Mouse (Mus musculus) CD4-positive naive resting alpha-beta T cell, adult 57 days (primary cell): ENCODE measurements around the gene Map3k6. TPM values are rescaled to one million over a fixed set of nuclear protein-coding genes. Genes with fewer than 3 reads are reported as not detected.

ENCODE experiments used
- total RNA-seq: library from RNA; stranded (reverse); gene quantifications from one replicate; pipeline ENCODE4 v1.2.4, GENCODE M21; 2023

Map3k6 gene
- total RNA-seq: 0.38 TPM

DNA sequence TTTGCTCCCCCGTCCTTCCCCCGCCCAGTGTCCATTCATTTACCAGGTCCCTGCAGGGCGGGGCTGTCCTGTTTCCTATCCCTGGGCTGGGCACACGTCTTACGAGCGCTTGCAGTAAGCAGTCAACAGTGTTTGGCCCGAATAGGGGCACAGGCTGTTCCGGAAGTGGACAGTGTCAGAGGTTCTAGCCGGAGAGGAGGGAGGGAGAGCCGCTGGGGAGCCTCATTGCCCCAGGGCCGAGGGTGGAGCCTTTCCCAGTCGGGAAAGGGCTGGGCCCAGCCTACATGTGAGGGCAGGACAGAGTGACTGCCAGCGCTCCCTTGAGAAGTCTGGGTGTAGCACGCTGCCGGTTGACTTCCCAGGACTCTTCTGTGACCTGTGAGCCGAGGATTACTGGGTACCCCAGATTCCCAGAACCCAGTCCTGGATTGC, at the start of gene Map3k6:
Gene Map3k6 (plus strand): TSS at position 329 of the 432 bp plus-strand sequence.

DNA sequence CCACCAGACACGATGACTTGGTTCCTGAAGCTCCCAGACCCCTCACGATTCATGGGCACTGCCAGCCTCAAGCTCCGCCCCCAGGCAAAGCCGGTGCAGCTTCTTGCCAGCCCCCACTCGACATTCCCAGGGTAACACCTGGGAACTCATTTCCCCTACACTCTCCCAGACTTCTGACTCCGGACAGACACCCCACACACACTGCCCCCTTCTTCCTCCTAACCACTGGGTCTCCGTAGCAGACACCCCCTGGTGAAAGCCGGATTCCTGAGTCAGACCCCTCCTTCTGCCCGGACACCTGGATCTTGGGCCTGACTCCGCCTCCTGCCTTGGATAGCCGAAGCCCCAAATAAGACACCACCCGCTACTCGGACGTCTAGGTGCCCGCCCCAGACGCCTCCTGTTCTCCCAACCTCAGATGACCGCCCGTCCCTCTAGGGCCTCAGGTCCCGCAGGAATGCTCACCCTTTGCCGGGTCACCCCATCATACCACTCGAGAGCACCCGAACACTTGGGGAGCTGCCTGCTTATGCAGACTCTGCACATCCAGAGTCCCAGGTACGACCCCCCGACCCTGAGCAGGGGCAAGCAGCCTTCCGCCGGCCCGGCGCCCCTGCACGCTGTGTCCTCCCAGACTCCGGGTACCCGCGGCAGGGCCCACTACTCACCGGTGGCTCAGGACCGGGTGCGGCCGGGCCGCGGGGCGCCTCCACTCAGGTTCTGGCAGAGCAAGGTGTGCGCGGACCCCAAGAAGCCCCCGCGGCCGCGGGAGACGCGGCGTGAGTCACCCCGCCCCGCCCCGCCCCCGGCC, 28.7 kb upstream of the Map3k6 start, which contains the start of the genes Cd164l2 and Gpr3:
Gene Cd164l2 (plus strand): TSS at position 381 of the 811 bp plus-strand sequence.
Gene Gpr3 (minus strand): TSS at position 786 of the 811 bp plus-strand sequence.

DNA sequence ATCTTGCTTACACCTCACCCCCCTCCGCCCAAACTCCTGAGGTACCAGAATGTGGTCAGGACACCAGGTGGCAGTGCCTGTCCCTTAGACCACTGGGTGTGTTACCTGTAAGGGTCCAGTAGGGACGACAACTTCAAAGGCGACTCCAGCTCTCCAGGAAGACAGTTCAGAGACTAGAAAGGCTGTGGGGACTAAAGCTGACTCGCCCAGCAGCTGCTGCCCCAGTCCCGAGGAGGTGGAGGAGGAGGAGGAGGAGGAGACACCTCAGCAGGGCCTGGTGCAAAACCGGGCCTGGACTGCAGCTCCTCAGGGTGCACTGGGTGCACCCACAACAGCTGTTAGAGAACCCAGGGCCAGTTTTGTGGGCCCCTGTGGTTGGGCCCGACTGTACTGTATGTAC, 22.3 kb downstream of the Map3k6 start, which contains the start of gene Sytl1:
Gene Sytl1 (minus strand): TSS at position 232 of the 400 bp plus-strand sequence.

DNA sequence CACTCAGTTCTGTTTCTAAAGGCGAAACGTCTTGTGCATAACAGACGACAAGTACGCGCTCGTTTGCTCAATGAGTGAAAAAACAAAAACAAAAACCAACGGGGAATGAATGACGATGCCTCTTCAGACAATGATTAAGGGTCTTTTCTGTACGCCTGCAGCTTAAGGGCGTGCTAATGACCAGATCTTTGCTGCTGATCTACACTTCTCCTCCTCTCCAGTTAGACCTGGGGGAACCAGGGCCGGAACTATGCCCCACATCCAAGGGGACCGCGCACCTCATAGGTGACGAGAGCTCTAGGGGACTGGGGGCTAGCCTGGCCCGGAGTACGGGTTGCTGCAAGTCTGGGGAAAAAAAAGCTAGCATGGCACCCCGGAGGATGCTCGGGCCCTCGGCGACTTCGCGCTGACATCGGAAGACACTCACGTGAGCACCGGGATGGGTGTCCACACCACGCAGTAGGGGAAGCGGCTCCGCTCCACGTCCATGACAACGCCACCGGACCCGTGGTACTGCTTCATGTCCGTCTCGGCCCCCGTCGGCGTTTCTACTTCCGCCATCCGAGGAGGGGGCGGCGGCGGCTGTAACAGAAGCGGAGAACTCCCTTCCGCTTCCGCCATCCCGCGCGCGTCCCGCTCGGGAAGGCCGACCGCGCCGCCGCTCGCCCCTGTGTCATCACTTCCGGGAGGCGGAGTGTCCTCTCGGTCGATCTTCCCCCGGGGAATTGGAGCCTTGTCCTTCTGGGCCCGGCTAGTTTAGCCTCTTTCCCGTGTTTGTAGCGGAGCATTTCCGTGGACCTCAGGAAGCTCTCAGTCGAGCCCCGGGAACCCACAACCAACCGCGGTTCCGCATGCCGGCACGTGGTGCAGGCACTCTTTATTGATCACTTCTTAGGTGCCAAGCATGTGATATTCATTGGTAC, 36.7 kb downstream of the Map3k6 start, which contains the start of gene Tmem222:
Gene Tmem222 (minus strand): TSS at position 689 of the 923 bp plus-strand sequence.

Other genes with a start within 250 kb of the Map3k6 start
- gene Ahdc1, start 229.6 kb upstream of the Map3k6 start, total RNA-seq: 63.1 TPM
- 290 TPM for gene Wasf2, start 110.3 kb upstream of the Map3k6 start, total RNA-seq
- gene Cd164l2, start 28.7 kb upstream of the Map3k6 start, total RNA-seq: 2.5 TPM
- gene Gpr3, start 28.3 kb upstream of the Map3k6 start, total RNA-seq: not detected
- gene Sytl1, start 22.3 kb downstream of the Map3k6 start, total RNA-seq: 39.6 TPM
- 69.8 TPM for gene Tmem222, start 37.0 kb downstream of the Map3k6 start, total RNA-seq
- gene Wdtc1, start 112.7 kb downstream of the Map3k6 start, total RNA-seq: 38.2 TPM
- 54.1 TPM for gene Slc9a1, start 128.9 kb downstream of the Map3k6 start, total RNA-seq
- not detected for gene Tent5b, start 239.3 kb downstream of the Map3k6 start, total RNA-seq